In genomic region chr9:21496308-21497049, GRCm38 (mm10) we compare ENCODE assay signal across 9 mouse cellular contexts. TPM values are rescaled to one million over a fixed set of nuclear protein-coding genes. Genes with fewer than 3 reads are reported as not detected.
DNase-seq lines count a peak whose midpoint lies in the region; ATAC-seq lines count a peak whose summit lies in the region.
"Had no signal": no experiment of that assay in that cellular context is flagged by ENCODE, and none has a peak within 500 bp of the region (broad histone marks: within the 10 kb centered on the region; RNA-seq: fewer than 3 reads in every experiment).

No protein-coding gene starts in this region.

- WGBS in hindbrain, embryonic 12.5 days: 79% methylated on average over 19 of the region's 19 CpGs
- WGBS in hindbrain, embryonic 16.5 days: 90% methylated on average over 17 of the region's 19 CpGs

- H3K4me3 ChIP-seq in hindbrain, embryonic 12.5 days: peak overlapping the region; percentile 8; the same call in 1 of the 2 replicates
- H3K4me3 ChIP-seq in hindbrain, embryonic 16.5 days (ENCODE audit: low read length): no peak overlapping the region

- H3K27me3 ChIP-seq in hindbrain, embryonic 12.5 days: no peaks in the 10 kb centered on the region
- no peaks in the 10 kb centered on the region for H3K27me3 ChIP-seq in hindbrain, embryonic 16.5 days (replicated peaks; ENCODE audit: control insufficient read depth, insufficient read depth, low read length)
- H3K27me3 ChIP-seq: Patski had no signal

- ATAC-seq in hindbrain, embryonic 12.5 days (ENCODE audit: low FRiP score): no peak
- ATAC-seq in hindbrain, embryonic 16.5 days: no peak
- ATAC-seq: Patski had no signal

- peak overlapping the region; percentile 70 for H3K27ac ChIP-seq in hindbrain, embryonic 12.5 days
- no peak overlapping the region for H3K27ac ChIP-seq in hindbrain, embryonic 16.5 days (ENCODE audit: low read depth, low read length)

- peak overlapping the region; percentile 26; the same call in 1 of the 2 replicates for H3K4me2 ChIP-seq in hindbrain, embryonic 12.5 days (replicated peaks)
- H3K4me2 ChIP-seq in hindbrain, embryonic 16.5 days (ENCODE audit: low read length): no peak overlapping the region

- H3K4me1 ChIP-seq in hindbrain, embryonic 12.5 days: no peaks in the 10 kb centered on the region; the same call in 1 of the 2 replicates
- H3K4me1 ChIP-seq in hindbrain, embryonic 16.5 days (ENCODE audit: control insufficient read depth, insufficient read depth, low read depth, low read length): no peaks in the 10 kb centered on the region

- 0 out of 2 replicates have a peak overlapping the region, but pooled peaks have one; percentile 41 for H3K9ac ChIP-seq in hindbrain, embryonic 12.5 days
- no peak overlapping the region for H3K9ac ChIP-seq in hindbrain, embryonic 16.5 days (ENCODE audit: low read depth, low read length)

- H3K9me3 ChIP-seq in hindbrain, embryonic 12.5 days (replicated peaks): no peaks in the 10 kb centered on the region
- no peaks in the 10 kb centered on the region for H3K9me3 ChIP-seq in hindbrain, embryonic 16.5 days (ENCODE audit: control insufficient read depth, low read length)

- DNase-seq in adrenal gland, postnatal 10 days: peak; percentile 47
- DNase-seq in gastrocnemius, postnatal 25 days: peak; percentile 76
- DNase-seq in lung, postnatal 14 days: peak; percentile 24
- no peak for DNase-seq in liver
- no peak for DNase-seq in thymus, postnatal 36 days
- no peak for DNase-seq in urinary bladder, postnatal 10 days (ENCODE audit: low spot score)

- H3K36me3 ChIP-seq in hindbrain, embryonic 12.5 days: peaks cover 51% of the 10 kb centered on the region
- peaks cover 9% of the 10 kb centered on the region for H3K36me3 ChIP-seq in hindbrain, embryonic 16.5 days (ENCODE audit: control insufficient read depth, insufficient read depth, low read length)

RNA-seq across cellular contexts. Expression of gene Tmed1, which starts 13.6 kb away (rescaled TPM):
- 80.4 and 81.9 TPM in 2 replicates for polyA plus RNA-seq in hindbrain, embryonic 12.5 days (2016; fragmentation: Nextera tagmentation; extraction: Ambion mirVana)
- 64.3 and 66.8 TPM in 2 replicates for polyA plus RNA-seq in hindbrain, embryonic 16.5 days (2015; fragmentation: Nextera tagmentation; extraction: Ambion mirVana)
- total RNA-seq in adrenal gland, postnatal 10 days (2021): 10 to 100 TPM; 30.3 to 30.4 TPM
- 10 to 100 TPM; 27.6 to 28.1 TPM for total RNA-seq in gastrocnemius, postnatal 25 days (2021)

RNA-seq across cellular contexts. Expression of gene AB124611, which starts 29.5 kb away (rescaled TPM):
- polyA plus RNA-seq in hindbrain, embryonic 12.5 days (2016; fragmentation: Nextera tagmentation; extraction: Ambion mirVana): 3.7 and 6.0 TPM in 2 replicates
- 1.6 and 2.5 TPM in 2 replicates for polyA plus RNA-seq in hindbrain, embryonic 16.5 days (2015; fragmentation: Nextera tagmentation; extraction: Ambion mirVana)
- 1 to 10 TPM; 4.2 to 4.7 TPM for total RNA-seq in adrenal gland, postnatal 10 days (2021)
- under 1 TPM; 0.56 to 0.67 TPM for total RNA-seq in gastrocnemius, postnatal 25 days (2021)
- polyA plus RNA-seq: Patski had no signal

RNA-seq across cellular contexts. Expression of gene Carm1, which starts 50.2 kb away (rescaled TPM):
- polyA plus RNA-seq in hindbrain, embryonic 12.5 days (2016; fragmentation: Nextera tagmentation; extraction: Ambion mirVana): 76.7 and 77.9 TPM in 2 replicates
- polyA plus RNA-seq in hindbrain, embryonic 16.5 days (2015; fragmentation: Nextera tagmentation; extraction: Ambion mirVana): 15.8 and 25.4 TPM in 2 replicates
- total RNA-seq in adrenal gland, postnatal 10 days (2021): 10 to 100 TPM; 45.1 to 65.4 TPM
- total RNA-seq in gastrocnemius, postnatal 25 days (2021): 10 to 100 TPM; 58.2 to 60.9 TPM

Comparison
In these comparisons a context has a peak if more than half of its experiments do, and no peak if none do; other contexts are left out.
1. DNase-seq: peak in adrenal gland, postnatal 10 days (single experiment), gastrocnemius, postnatal 25 days (single experiment) and lung, postnatal 14 days (single experiment); none in liver (single experiment), thymus, postnatal 36 days (0 of 2) and urinary bladder, postnatal 10 days (single experiment).